22 mouse cellular contexts compared by ENCODE assay signal in genomic region chr15:79068416-79068815, GRCm38 (mm10). TPM values are rescaled to one million over a fixed set of nuclear protein-coding genes. Genes with fewer than 3 reads are reported as not detected.
DNase-seq lines count a peak whose midpoint lies in the region; ATAC-seq lines count a peak whose summit lies in the region.
"Had no signal": no experiment of that assay in that cellular context is flagged by ENCODE, and none has a peak within 500 bp of the region (broad histone marks: within the 10 kb centered on the region; RNA-seq: fewer than 3 reads in every experiment).

No protein-coding gene starts in this region.

- H3K4me3 ChIP-seq in intestine, embryonic 16.5 days (ENCODE audit: low read length) = no peak overlapping the region
- H3K4me3 ChIP-seq in liver, embryonic 15.5 days (replicated peaks) = 0 out of 2 replicates have a peak overlapping the region, but pooled peaks have one; percentile 4
- H3K4me3 ChIP-seq in hindbrain, embryonic 14.5 days (replicated peaks; ENCODE audit: low read length) = no peak overlapping the region
- no peak overlapping the region for H3K4me3 ChIP-seq in hindbrain, embryonic 16.5 days (ENCODE audit: low read length)
- H3K4me3 ChIP-seq: heart, embryonic 13.5 days; kidney, embryonic 15.5 days; neural tube, embryonic 12.5 days had no signal

- H3K36me3 ChIP-seq in intestine, embryonic 16.5 days (ENCODE audit: control insufficient read depth, insufficient read depth, low read length) = no peaks in the 10 kb centered on the region
- no peaks in the 10 kb centered on the region for H3K36me3 ChIP-seq in liver, embryonic 15.5 days (replicated peaks)
- H3K36me3 ChIP-seq in hindbrain, embryonic 14.5 days (replicated peaks; ENCODE audit: control insufficient read depth, insufficient read depth) = no peaks in the 10 kb centered on the region
- H3K36me3 ChIP-seq in hindbrain, embryonic 16.5 days (ENCODE audit: control insufficient read depth, insufficient read depth, low read length) = no peaks in the 10 kb centered on the region
- H3K36me3 ChIP-seq: heart, embryonic 13.5 days; kidney, embryonic 15.5 days; neural tube, embryonic 12.5 days had no signal

- H3K4me2 ChIP-seq in intestine, embryonic 16.5 days (ENCODE audit: low read depth, low read length) = no peak overlapping the region
- H3K4me2 ChIP-seq in liver, embryonic 15.5 days = peak overlapping the region; percentile 46
- no peak overlapping the region for H3K4me2 ChIP-seq in hindbrain, embryonic 14.5 days (replicated peaks)
- no peak overlapping the region for H3K4me2 ChIP-seq in hindbrain, embryonic 16.5 days (ENCODE audit: low read length)
- H3K4me2 ChIP-seq: heart, embryonic 13.5 days; kidney, embryonic 15.5 days; midbrain, embryonic 11.5 days; neural tube, embryonic 12.5 days had no signal

- WGBS in intestine, embryonic 16.5 days = 62% methylated on average over 3 of the region's 3 CpGs
- WGBS in liver, embryonic 15.5 days (ENCODE audit: insufficient replicate concordance) = 34% methylated on average over 3 of the region's 3 CpGs
- WGBS in hindbrain, embryonic 14.5 days = 75% methylated on average over 3 of the region's 3 CpGs
- 84% methylated on average over 3 of the region's 3 CpGs for WGBS in hindbrain, embryonic 16.5 days

- no peak overlapping the region for H3K9ac ChIP-seq in intestine, embryonic 16.5 days (ENCODE audit: low read depth, low read length)
- H3K9ac ChIP-seq in liver, embryonic 15.5 days = no peak overlapping the region
- H3K9ac ChIP-seq in hindbrain, embryonic 14.5 days = no peak overlapping the region
- H3K9ac ChIP-seq in hindbrain, embryonic 16.5 days (ENCODE audit: low read depth, low read length) = no peak overlapping the region
- H3K9ac ChIP-seq: heart, embryonic 13.5 days; kidney, embryonic 15.5 days; neural tube, embryonic 12.5 days had no signal

- ATAC-seq in intestine, embryonic 16.5 days = peak; percentile 73
- peak; percentile 72 for ATAC-seq in liver, embryonic 15.5 days (ENCODE audit: insufficient read depth)
- ATAC-seq in hindbrain, embryonic 14.5 days (ENCODE audit: low FRiP score) = no peak
- no peak for ATAC-seq in hindbrain, embryonic 16.5 days
- no peak for ATAC-seq in frontal cortex, adult (ENCODE audit: low TSS enrichment)
- ATAC-seq: forebrain, embryonic 14.5 days; hindbrain, postnatal 0 days had no signal

- H3K9me3 ChIP-seq in intestine, embryonic 16.5 days (ENCODE audit: control insufficient read depth, low read length) = no peaks in the 10 kb centered on the region
- H3K9me3 ChIP-seq in liver, embryonic 15.5 days (replicated peaks) = no peaks in the 10 kb centered on the region
- no peaks in the 10 kb centered on the region for H3K9me3 ChIP-seq in hindbrain, embryonic 14.5 days (ENCODE audit: control insufficient read depth, low read length)
- no peaks in the 10 kb centered on the region for H3K9me3 ChIP-seq in hindbrain, embryonic 16.5 days (ENCODE audit: control insufficient read depth, low read length)
- H3K9me3 ChIP-seq: heart, embryonic 13.5 days; kidney, embryonic 15.5 days; neural tube, embryonic 12.5 days had no signal

- H3K27me3 ChIP-seq in intestine, embryonic 16.5 days (replicated peaks; ENCODE audit: control insufficient read depth, insufficient read depth, low read length) = no peaks in the 10 kb centered on the region
- no peaks in the 10 kb centered on the region for H3K27me3 ChIP-seq in liver, embryonic 15.5 days
- no peaks in the 10 kb centered on the region for H3K27me3 ChIP-seq in hindbrain, embryonic 14.5 days (ENCODE audit: control insufficient read depth, insufficient read depth, low read length)
- no peaks in the 10 kb centered on the region for H3K27me3 ChIP-seq in hindbrain, embryonic 16.5 days (replicated peaks; ENCODE audit: control insufficient read depth, insufficient read depth, low read length)
- H3K27me3 ChIP-seq: CH12.LX; heart, embryonic 13.5 days; kidney, embryonic 15.5 days; neural tube, embryonic 12.5 days had no signal

- H3K27ac ChIP-seq in intestine, embryonic 16.5 days (ENCODE audit: low read length) = peak overlapping the region; percentile 81
- peak overlapping the region; percentile 91 for H3K27ac ChIP-seq in liver, embryonic 15.5 days (replicated peaks)
- H3K27ac ChIP-seq in hindbrain, embryonic 14.5 days = no peak overlapping the region
- no peak overlapping the region for H3K27ac ChIP-seq in hindbrain, embryonic 16.5 days (ENCODE audit: low read depth, low read length)
- H3K27ac ChIP-seq: hindbrain, postnatal 0 days; kidney, embryonic 15.5 days; neural tube, embryonic 12.5 days had no signal

- DNase-seq in kidney, adult 11 months = peak; percentile 1
- DNase-seq in kidney, adult 8-10 months = no peak
- peak; percentile 66 for DNase-seq in yolk sac, embryonic 10.5 days (ENCODE audit: low spot score)
- DNase-seq in hindbrain, embryonic 14.5 days (ENCODE audit: low spot score) = no peak
- DNase-seq: cerebellum, adult 8-10 months; heart, postnatal 36 days; kidney, postnatal 4 days; layer of hippocampus, adult 9-11 months; lung, adult 2 months; thymus, adult 18-20 months had no signal

- peaks cover 15% of the 10 kb centered on the region for H3K4me1 ChIP-seq in intestine, embryonic 16.5 days (ENCODE audit: control insufficient read depth, insufficient read depth, low read length)
- H3K4me1 ChIP-seq in liver, embryonic 15.5 days (replicated peaks) = peaks cover 66% of the 10 kb centered on the region
- 0 out of 2 replicates have a peak, but pooled peaks cover 2% of the 10 kb centered on the region for H3K4me1 ChIP-seq in hindbrain, embryonic 14.5 days (replicated peaks; ENCODE audit: control insufficient read depth, insufficient read depth, low read length)
- peaks cover 3% of the 10 kb centered on the region for H3K4me1 ChIP-seq in hindbrain, embryonic 16.5 days (ENCODE audit: control insufficient read depth, insufficient read depth, low read depth, low read length)

RNA-seq across cellular contexts. Expression of gene Ankrd54, which starts 5.7 kb away (rescaled TPM):
- polyA plus RNA-seq in intestine, embryonic 16.5 days (2015; fragmentation: Nextera tagmentation; extraction: Ambion mirVana) = 56.4 and 57.5 TPM in 2 replicates
- 47.9 and 55.1 TPM in 2 replicates for polyA plus RNA-seq in liver, embryonic 15.5 days (2015; fragmentation: Nextera tagmentation; extraction: Ambion mirVana)
- 42.2 and 53.1 TPM in 2 replicates for polyA plus RNA-seq in hindbrain, embryonic 14.5 days (2014; fragmentation: Nextera tagmentation; extraction: Ambion mirVana)
- polyA plus RNA-seq in hindbrain, embryonic 16.5 days (2015; fragmentation: Nextera tagmentation; extraction: Ambion mirVana) = 50.0 and 54.0 TPM in 2 replicates

RNA-seq across cellular contexts. Expression of gene Eif3l, which starts 6.6 kb away (rescaled TPM):
- polyA plus RNA-seq in intestine, embryonic 16.5 days (2015; fragmentation: Nextera tagmentation; extraction: Ambion mirVana) = 221 and 238 TPM in 2 replicates
- 116 and 117 TPM in 2 replicates for polyA plus RNA-seq in liver, embryonic 15.5 days (2015; fragmentation: Nextera tagmentation; extraction: Ambion mirVana)
- 170 and 177 TPM in 2 replicates for polyA plus RNA-seq in hindbrain, embryonic 14.5 days (2014; fragmentation: Nextera tagmentation; extraction: Ambion mirVana)
- 174 and 177 TPM in 2 replicates for polyA plus RNA-seq in hindbrain, embryonic 16.5 days (2015; fragmentation: Nextera tagmentation; extraction: Ambion mirVana)

RNA-seq across cellular contexts. Expression of gene Galr3, which starts 26.7 kb away (rescaled TPM):
- polyA plus RNA-seq in intestine, embryonic 16.5 days (2015; fragmentation: Nextera tagmentation; extraction: Ambion mirVana) = 1.8 and 2.3 TPM in 2 replicates
- polyA plus RNA-seq in liver, embryonic 15.5 days (2015; fragmentation: Nextera tagmentation; extraction: Ambion mirVana) = 0.17 TPM in 1 of 2 replicates, not detected in the other
- not detected in 2 replicates for polyA plus RNA-seq in hindbrain, embryonic 14.5 days (2014; fragmentation: Nextera tagmentation; extraction: Ambion mirVana)
- polyA plus RNA-seq in hindbrain, embryonic 16.5 days (2015; fragmentation: Nextera tagmentation; extraction: Ambion mirVana) = 0.14 TPM in 1 of 2 replicates, not detected in the other
- polyA plus RNA-seq: forebrain, embryonic 14.5 days; heart, embryonic 13.5 days; limb, embryonic 11.5 days; midbrain, embryonic 11.5 days; neural tube, embryonic 12.5 days had no signal

RNA-seq across cellular contexts. Expression of gene H1f0, which starts 40.2 kb away (rescaled TPM):
- polyA plus RNA-seq in intestine, embryonic 16.5 days (2015; fragmentation: Nextera tagmentation; extraction: Ambion mirVana) = 438 and 456 TPM in 2 replicates
- 118 and 121 TPM in 2 replicates for polyA plus RNA-seq in liver, embryonic 15.5 days (2015; fragmentation: Nextera tagmentation; extraction: Ambion mirVana)
- polyA plus RNA-seq in hindbrain, embryonic 14.5 days (2014; fragmentation: Nextera tagmentation; extraction: Ambion mirVana) = 74.8 and 75.7 TPM in 2 replicates
- 200 and 206 TPM in 2 replicates for polyA plus RNA-seq in hindbrain, embryonic 16.5 days (2015; fragmentation: Nextera tagmentation; extraction: Ambion mirVana)

RNA-seq across cellular contexts. Expression of gene Micall1, which starts 40.3 kb away (rescaled TPM):
- polyA plus RNA-seq in intestine, embryonic 16.5 days (2015; fragmentation: Nextera tagmentation; extraction: Ambion mirVana) = 5.2 and 6.3 TPM in 2 replicates
- 0.86 and 1.3 TPM in 2 replicates for polyA plus RNA-seq in liver, embryonic 15.5 days (2015; fragmentation: Nextera tagmentation; extraction: Ambion mirVana)
- polyA plus RNA-seq in hindbrain, embryonic 14.5 days (2014; fragmentation: Nextera tagmentation; extraction: Ambion mirVana) = 12.9 and 14.3 TPM in 2 replicates
- 11.6 and 13.9 TPM in 2 replicates for polyA plus RNA-seq in hindbrain, embryonic 16.5 days (2015; fragmentation: Nextera tagmentation; extraction: Ambion mirVana)

Comparison
In these comparisons a context has a peak if more than half of its experiments do, and no peak if none do; other contexts are left out.
1. DNase-seq: peak in kidney, adult 11 months (single experiment) and yolk sac, embryonic 10.5 days (single experiment); none in kidney, adult 8-10 months (0 of 2) and hindbrain, embryonic 14.5 days (single experiment).
2. ATAC-seq: peak in intestine, embryonic 16.5 days (single experiment) and liver, embryonic 15.5 days (single experiment); none in hindbrain, embryonic 14.5 days (single experiment), hindbrain, embryonic 16.5 days (single experiment) and frontal cortex, adult (single experiment).
3. H3K27ac ChIP-seq: peak in intestine, embryonic 16.5 days (single experiment) and liver, embryonic 15.5 days (single experiment); none in hindbrain, embryonic 14.5 days (single experiment) and hindbrain, embryonic 16.5 days (single experiment).